Mouse (Mus musculus) spleen, adult 12 weeks (tissue): Measurements from ENCODE around the gene Pakap.

Experiments
- DNase-seq: peaks from one replicate; pipeline ENCODE4 v3.0.0; 2022; ENCODE audit warnings: low spot score

The Pakap gene

GRCm38 (mm10) chr4:57841911-57842310, 273.9 kb downstream of the Pakap start:
- DNase-seq, result no peak

GRCm38 (mm10) chr4:57842472-57843305, 274.7 kb downstream of the Pakap start:
- DNase-seq, result no peak

GRCm38 (mm10) chr4:57845031-57845431, 277.1 kb downstream of the Pakap start:
- DNase-seq, result no peak

- DNase-seq, result no peak
These were observed 277.7 kb downstream of the Pakap start for GRCm38 (mm10) chr4:57845541-57846210.

GRCm38 (mm10) chr4:57846381-57846990, 278.5 kb downstream of the Pakap start:
- no peak for DNase-seq

- no peak for DNase-seq
These were observed 279.0 kb downstream of the Pakap start for GRCm38 (mm10) chr4:57846991-57847422.

- DNase-seq, result no peak
These were observed 279.7 kb downstream of the Pakap start for GRCm38 (mm10) chr4:57847676-57848075.

GRCm38 (mm10) chr4:57849465-57849864, 281.5 kb downstream of the Pakap start:
- no peak for DNase-seq

GRCm38 (mm10) chr4:57851731-57852130, 283.8 kb downstream of the Pakap start:
- no peak for DNase-seq

GRCm38 (mm10) chr4:57852461-57853040, 284.6 kb downstream of the Pakap start:
- DNase-seq, result no peak

- no peak for DNase-seq
These were observed 286.2 kb downstream of the Pakap start for GRCm38 (mm10) chr4:57854181-57854580.

GRCm38 (mm10) chr4:57855281-57855941, 287.4 kb downstream of the Pakap start:
- no peak for DNase-seq

- DNase-seq, result no peak
These were observed 288.7 kb downstream of the Pakap start for GRCm38 (mm10) chr4:57856673-57857072.

GRCm38 (mm10) chr4:57860204-57860611, 292.2 kb downstream of the Pakap start:
- no peak for DNase-seq

GRCm38 (mm10) chr4:57861166-57861565, 293.2 kb downstream of the Pakap start:
- DNase-seq, result no peak

- DNase-seq, result no peak
These were observed 293.9 kb downstream of the Pakap start for GRCm38 (mm10) chr4:57861856-57862255.

GRCm38 (mm10) chr4:57862269-57862986, 294.4 kb downstream of the Pakap start:
- DNase-seq, result peak; percentile 17

- DNase-seq, result no peak
These were observed 298.1 kb downstream of the Pakap start for GRCm38 (mm10) chr4:57866088-57866487.

- no peak for DNase-seq
These were observed 299.0 kb downstream of the Pakap start for GRCm38 (mm10) chr4:57866990-57867389.

GRCm38 (mm10) chr4:57867454-57867853, 299.5 kb downstream of the Pakap start:
- peak; percentile 23 for DNase-seq

- no peak for DNase-seq
These were observed 311.2 kb downstream of the Pakap start for GRCm38 (mm10) chr4:57879137-57879536.
